Mouse (Mus musculus): ENCODE data around the gene Tubgcp2.

The Tubgcp2 gene

DNA sequence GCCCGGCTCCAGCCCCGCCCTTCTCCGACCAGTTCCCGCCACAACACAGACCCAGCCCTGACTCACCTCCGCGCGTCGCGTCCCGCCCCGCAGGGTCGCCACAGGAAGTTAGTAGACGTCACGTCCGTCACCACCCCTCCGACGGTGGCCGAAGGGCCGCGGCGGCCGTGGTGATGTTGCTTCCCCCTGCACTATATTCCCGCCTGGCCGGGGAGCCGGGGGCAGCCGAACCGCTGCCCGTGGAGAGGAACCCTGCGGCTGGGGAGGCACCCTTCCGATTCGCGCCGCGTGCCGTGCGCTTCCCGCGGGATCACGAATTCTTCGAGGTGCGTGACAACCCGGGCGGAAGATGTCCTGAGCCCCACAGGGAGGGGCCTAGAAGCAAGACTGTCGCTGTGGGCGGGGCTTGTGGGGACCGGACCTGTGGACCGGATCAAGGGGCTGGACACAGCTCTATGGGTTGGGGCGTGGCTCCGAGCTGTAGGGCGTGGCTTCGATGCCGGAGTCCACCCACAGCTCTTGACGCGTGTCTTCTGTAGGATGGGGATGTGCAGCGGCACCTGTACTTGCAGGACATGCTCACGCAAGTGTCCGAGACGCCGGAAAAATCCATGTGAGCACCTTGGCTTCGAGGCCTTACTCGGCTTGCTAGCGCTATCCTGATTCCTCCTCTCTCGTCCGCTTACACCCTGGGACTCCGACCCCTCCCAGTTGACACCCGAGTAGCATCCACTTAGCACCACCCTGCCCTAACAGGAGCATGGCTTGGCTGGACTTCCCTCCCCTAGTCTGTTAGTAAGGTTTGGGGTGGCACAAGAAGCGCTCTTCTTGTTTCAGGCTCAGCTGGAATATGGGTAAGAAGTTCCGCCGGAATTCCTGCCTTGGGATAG is at the start of gene Tubgcp2, which contains the start of gene Zfp511:
Gene Tubgcp2, minus strand, starts transcription at position 389 of the 890 bp plus-strand sequence.
Gene Zfp511, plus strand, starts transcription at position 111 of the 890 bp plus-strand sequence.
- DNase-seq (ENCODE audit: low spot score) = peak; percentile 84

DNA sequence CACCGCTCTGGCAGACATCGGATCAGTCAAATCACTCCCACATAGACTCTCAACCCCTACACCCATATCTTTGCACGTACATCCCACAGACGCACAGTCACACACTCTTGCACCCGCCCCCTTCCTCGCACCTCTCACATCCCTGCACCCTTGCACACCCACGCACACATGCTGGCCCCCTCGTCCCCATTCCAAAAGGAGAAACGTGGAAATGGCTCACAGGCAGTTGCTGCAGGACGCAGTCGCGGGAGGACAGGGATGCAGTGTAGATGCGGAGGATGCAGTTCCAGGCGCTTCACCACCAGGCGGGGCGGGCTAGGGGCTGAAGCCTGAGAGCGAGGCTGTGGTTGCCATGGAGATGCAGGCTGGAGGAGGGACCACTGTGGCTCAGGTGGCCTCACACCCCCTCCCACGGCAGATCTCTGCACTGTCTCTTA is 45.8 kb upstream of the Tubgcp2 start, which contains the start of gene Caly:
Gene Caly, minus strand, starts transcription at position 307 of the 437 bp plus-strand sequence.
- DNase-seq (ENCODE audit: low spot score) = no peak

DNA sequence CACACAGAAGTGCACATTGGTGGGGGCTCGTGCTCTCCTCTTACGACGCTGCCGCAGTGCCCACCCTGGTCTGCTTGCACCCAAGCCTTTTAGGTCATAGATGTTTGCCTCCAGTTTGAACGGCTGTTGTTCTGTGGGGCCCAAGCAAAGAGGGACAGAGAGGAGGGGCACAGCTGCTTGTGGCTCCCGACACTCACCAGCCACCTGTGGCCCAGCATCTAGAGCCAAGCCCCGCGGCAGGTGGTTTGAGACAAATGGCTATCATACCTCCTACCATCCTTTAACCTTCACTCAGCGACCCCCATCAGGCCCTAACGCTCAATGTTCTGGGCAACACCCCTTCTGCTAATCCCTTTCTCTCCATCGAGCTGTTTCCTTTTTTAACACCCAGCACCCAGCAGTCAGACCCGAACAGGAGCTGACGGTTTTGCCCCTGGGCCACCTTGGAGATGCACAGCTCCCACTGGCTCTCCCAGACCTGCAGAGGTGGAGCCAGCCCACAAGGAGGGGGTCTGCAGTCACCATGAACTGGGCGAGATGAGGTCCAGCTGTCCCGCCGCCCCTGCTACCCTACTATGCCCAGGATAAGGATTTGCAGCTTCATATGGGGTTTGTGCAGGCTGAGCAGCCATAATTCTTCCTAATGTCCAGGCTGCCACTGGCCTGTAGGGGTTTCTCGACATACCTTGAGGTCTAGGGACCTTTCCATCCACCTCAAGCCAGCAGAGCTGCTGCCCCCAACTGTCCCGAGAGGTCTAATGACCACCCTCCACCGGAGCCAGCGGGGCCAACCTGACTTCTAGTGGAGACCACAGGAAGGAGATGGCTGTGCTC is 45.2 kb upstream of the Tubgcp2 start:
- no peak for DNase-seq (ENCODE audit: low spot score)

DNA sequence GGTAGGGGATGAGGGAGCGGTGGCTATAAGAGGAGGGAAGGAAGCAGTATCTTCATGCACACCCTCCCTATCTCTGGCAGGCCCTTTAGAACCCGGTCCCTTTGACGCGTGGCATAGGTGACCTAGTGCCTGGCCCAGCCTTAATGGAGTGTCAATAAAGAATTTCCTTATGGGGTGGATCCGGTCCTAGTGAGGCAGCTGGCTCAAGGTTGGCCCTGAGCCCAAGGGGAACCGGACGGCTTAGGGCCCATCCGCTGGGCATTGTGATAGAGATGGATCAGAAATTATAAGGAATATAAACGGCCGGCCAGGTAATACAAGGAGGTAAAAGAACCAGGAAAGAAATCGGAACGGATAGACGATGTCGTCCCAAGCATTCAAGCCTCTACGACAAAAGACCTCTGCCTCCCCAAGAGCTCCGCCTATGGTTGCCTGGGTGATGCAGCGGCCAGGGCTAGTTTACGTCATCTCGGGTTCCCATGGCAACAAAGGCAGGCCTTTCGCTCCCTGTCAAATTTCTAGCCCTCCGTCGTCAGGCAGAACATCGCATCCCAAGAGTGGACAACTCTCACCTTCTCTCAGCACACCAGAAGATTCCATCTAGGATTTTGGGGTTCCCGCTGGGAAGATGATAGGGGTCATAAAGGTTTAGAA is 44.2 kb upstream of the Tubgcp2 start:
- DNase-seq (ENCODE audit: low spot score) = no peak

DNA sequence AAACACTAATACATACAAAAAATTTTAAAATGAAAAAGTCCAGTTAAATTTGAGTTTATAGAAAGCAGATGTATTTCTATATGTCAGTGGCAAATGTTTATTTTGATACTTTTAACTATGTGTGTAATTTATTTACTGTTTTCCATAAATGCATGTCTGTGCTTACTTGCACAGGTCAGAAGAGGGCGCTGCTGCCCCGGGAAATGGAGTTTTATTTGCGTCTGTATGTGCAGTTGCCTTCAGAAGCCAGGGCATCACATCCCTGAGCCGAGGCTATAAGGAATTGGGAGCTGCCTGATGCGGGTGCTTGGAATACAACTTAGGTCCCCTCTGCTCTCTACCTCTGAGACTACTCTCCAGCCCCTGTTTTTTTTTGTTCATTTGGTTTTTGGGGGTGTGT is 42.2 kb upstream of the Tubgcp2 start:
- DNase-seq (ENCODE audit: low spot score) = no peak

DNA sequence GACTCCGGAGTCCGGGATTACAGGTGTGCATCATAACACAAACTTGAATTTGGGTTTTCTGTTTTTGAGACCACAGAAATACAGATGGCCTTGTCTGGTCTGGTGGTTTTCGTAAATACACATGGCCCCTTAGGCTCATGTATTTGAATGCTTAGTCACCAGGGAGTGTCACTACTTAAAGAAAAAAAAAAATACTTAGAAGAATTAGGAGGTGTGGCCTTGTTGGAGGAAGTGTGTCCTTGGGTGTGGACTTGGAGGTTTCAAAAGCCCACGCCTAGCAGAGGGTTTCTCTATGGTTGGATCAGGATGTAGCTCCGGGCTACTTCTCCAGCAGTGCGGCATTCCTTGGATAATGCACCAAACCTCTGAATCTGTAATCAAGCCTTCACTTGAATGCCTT is 41.2 kb upstream of the Tubgcp2 start:
- no peak for DNase-seq (ENCODE audit: low spot score)

DNA sequence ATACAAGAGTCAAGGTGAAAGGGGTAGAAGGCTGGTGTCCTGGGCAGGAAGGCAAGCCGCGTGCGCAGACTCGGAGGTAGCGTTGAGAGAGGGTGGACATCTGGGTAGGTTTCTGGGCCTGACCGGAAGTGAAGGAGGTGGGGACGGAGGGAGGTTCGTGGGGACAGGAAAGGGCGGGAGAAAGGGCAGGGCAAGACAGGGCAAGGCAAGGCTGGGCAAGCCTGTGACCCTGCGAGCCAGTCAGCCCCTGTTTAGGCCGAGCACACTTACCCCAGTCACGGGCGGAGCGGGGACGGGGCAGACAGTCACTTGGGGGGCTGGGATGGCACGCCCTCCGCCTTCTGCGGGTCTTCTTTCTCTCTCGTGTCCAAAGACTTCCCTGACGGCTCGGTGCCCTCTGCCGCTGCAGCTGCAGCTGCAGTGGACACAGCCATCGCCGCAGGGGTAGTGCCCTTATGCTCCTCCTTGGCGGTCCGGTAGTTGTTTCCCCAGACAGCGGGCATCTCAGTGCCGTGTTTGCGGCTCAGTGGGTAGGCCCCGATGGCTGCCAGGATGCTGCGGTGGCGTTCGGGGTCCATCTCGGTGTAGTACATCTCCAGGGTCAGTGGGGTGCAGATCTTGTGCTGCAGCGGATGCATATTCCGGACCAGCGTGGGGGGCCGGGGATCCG is 33.7 kb upstream of the Tubgcp2 start:
- DNase-seq (ENCODE audit: low spot score) = no peak

DNA sequence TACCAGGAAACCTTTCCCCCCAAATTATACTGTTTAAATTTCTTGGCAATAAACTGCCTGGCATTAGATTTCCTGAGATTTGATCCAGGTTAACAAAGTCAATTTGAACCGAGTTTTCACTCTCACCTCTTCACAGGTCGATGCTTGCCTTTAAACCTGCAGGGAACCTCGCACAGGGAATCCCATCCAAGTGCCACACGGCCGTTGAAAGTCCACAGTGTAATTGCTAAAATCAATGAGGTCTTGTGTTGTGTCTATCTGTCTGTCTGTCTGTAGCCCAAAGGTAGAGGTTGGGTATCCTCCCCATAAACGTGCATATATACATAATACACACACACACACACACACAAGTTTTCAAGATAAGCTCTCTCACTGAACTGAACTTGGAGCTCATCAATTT is 30.9 kb upstream of the Tubgcp2 start:
- no peak for DNase-seq (ENCODE audit: low spot score)

DNA sequence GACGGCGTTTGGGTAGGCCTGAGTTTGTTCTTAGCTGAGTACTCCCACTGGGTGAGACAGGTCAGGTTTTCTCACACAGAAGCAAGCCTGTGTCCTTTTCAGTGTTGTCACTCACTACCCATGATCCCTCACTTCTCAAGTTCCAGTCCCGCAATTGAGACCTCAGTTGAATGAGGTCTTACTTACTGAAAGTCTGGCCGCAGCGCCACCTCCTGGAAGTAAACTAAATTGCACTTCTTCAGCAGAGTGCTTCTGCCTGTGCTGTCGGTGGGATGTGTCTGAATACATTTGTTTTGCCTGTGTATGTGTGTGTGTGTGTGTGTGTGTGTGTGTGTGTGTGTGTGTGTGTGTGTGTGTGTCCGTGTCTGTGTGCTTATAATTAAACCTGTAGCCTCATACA is 26.6 kb upstream of the Tubgcp2 start:
- DNase-seq (ENCODE audit: low spot score) = no peak

DNA sequence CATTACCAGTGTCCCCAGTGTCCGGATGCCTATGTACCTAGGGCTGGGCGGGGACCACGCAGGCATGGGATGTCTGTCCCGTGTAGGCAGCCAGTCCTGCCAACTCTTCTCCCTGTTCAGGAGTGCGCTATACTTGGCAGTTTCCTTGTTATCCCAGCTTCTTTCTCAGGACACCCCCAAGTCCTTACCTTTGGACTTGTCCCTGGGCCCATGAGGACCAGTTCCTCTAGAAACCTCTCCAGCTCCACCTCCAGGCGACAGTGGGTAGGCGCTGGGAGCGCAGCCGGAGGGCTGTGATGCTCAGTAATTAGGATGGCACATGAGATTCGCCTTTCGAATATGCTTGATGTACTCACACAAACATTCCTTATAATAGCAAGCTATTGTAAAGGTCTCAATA is 25.8 kb upstream of the Tubgcp2 start:
- DNase-seq (ENCODE audit: low spot score) = no peak

DNA sequence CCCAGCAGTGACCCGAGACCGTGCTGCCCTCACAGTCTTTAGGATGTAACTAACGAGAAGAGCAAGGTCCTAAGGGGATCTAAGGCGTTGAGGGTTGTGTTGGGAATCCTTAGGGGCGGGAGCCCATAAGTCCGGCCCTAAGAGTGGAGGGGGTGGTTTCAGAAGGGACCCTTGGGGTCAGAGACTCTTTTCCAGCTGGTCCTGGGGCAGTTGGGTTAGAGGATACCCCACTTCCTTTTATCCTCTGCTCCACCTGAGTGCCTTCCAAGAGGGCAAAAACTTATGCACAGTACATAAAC is 25.3 kb upstream of the Tubgcp2 start:
- DNase-seq (ENCODE audit: low spot score) = no peak

DNA sequence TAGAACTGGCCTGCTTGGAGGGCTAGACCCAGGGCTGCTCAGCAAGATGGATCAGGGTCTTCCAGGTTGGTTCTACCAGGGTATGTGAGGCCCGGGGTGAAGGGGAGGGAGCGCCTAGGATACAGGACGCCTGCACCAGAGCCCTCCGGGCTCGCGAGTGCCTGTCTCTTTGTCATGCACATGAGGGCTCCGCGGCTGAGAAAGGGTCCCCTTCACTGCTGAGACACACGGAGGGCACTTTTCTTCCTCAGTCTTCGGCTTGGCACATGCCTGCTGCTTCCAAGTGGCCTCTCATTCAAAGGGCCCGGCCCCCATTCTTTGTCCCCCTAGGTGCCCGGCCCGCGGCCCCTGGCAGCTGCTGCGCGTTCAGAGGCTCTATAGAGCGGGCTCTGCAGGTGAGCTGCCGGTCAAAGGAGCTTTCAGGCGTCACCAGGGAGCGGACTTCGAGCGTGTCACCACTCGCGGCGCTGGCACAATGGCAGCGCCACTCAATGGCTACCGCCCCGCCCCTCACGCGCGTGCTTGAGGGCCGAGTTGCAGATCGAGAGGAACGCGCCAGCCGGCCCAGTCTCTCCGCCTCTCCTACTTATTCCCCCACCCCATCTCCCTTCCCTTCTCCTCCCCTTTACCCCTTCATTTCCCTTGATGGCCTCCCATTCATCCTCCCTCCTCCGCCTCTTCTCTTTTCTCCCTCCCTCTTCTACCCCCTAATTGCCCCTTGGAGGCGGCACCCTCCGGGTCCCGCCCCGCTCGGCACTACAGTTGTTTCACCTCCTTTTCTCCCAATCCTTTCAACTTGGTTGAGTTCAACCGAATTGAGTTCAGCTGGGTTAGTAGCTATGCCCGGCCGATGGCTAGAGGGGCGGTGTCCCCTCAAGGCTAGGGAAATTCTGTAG is 24.7 kb upstream of the Tubgcp2 start:
- no peak for DNase-seq (ENCODE audit: low spot score)

DNA sequence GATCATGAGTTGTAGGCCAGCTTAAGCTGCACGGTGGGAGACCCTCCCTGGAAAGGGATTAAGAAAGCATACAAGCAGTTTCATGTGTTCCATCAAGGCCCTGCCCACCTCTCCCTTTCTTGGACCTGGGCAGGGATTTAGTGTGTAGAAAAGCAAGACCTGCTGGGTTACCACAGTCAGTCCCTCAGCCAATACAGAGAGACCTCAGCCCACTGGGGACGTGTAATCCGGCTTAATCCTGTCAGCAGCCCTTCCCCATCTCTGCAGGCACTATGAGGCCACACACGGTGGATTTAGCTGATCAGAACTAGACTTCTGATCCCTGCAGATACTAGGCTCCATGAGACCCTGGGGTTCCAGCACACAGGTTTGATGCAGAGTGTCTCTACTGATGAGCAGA is 23.1 kb upstream of the Tubgcp2 start:
- DNase-seq (ENCODE audit: low spot score) = no peak

DNA sequence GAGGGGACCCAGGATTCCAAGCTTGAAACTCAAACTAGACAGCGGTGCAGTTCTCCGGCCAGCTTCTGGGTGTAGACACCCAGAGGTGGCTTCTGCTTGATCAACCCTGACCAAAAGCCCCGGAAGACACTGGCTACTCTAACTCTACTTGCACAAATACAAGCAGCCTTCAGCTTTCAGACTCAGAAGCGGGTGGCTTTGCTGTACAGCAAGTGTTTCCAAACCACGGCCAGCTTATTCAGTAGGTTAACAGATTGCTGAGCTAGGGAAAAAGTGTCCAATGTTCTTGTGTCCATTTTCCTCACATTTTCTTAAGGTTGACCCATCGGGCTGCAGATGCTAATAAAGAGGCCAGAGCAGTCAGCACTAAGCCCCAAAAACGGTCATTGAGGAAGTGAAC is 22.1 kb upstream of the Tubgcp2 start:
- no peak for DNase-seq (ENCODE audit: low spot score)

DNA sequence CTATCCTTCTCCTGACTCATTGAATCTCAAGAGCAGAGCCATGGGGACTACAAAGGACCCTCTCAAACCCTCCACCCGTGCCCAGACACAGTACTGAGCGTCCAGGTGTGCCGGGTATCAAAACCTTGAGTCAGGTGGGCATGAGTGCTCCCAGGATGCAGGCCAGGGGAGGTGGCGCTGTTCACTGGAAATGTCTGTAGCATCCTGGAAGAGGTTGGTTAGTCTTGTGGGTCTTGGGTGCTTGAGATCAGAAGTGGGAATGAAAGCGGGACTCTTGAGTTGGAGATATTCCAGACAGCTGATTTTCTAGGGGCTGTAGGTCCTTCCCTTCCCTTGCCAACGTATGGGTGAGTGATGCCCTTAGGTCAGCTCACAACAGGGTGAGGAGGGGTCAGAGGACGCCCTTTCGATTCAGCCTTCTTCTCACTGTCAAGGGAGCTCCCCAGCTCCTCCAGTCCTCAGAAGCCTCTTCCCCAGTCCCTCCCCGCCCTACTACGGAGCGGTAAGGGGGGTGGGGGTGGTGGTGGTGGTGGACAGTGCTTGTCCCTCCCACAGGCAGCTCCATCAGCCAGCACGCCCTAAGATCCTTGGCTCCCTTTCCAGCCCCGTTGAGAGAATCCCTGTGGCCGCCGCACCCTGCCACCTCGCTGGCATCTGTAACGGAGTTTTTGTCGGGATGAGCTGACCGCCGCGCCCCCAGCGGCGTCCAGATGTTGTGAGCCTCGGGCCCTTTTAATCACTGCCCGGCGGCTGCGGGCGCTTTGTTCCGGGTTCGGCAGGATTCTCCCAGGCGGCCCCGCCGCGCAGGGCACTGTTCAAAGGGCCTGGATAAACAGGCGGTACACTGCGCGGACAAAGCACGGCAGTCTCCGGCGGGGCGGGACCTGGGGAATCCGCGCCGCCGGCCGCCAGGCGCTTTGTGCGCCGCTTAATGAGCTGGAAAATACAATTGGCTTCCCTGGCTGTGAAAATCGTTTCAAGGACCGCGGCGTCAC is 21.2 kb upstream of the Tubgcp2 start:
- DNase-seq (ENCODE audit: low spot score) = no peak

DNA sequence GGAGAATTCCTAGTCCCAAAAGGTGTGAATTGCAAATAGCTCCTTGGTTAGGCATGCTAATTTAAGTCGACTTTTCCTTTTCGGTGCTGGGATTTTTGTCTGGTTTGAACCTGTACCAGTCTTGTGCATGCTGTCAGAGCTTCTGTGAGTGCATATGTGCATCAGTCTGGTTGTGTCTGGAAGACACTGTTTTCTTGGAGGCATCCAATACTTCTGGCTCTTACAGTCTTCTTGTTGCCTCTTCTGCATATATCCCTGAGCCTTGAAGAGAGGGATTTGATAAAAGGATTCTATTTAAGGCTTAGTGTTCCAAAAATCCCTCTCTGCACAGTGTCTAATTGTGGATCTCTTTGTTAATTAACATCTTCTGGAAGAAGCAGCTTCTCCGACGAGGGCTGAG is 17.7 kb upstream of the Tubgcp2 start:
- DNase-seq (ENCODE audit: low spot score) = no peak

DNA sequence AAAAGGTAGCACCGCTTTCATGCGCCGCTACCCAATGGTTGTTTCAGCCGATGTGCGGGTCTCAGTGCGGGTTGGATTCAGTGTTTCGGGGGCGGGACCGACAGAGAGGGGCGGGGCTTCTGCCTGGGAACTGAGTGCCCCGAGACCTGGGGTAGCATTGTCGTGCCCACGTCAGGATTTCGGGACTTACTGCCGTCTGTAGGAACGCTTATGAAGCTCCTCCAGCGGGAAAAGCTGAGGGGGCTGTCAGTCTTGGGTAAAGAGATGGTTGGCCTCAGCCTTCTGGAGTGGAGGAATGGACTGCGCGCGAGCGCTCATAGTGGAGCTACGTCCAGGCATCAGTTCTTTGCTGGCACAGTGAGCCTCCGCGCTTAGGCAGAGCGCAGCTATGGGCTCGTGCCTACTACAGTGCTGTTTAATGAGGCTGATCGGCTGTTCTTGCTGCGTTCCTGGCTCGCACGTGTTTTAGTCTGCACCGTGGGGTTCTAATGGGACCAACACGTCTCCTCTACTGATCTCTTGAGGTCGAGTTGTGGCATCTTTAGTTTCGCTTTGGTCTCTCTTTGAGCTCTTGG is 12.7 kb upstream of the Tubgcp2 start:
- no peak for DNase-seq (ENCODE audit: low spot score)

DNA sequence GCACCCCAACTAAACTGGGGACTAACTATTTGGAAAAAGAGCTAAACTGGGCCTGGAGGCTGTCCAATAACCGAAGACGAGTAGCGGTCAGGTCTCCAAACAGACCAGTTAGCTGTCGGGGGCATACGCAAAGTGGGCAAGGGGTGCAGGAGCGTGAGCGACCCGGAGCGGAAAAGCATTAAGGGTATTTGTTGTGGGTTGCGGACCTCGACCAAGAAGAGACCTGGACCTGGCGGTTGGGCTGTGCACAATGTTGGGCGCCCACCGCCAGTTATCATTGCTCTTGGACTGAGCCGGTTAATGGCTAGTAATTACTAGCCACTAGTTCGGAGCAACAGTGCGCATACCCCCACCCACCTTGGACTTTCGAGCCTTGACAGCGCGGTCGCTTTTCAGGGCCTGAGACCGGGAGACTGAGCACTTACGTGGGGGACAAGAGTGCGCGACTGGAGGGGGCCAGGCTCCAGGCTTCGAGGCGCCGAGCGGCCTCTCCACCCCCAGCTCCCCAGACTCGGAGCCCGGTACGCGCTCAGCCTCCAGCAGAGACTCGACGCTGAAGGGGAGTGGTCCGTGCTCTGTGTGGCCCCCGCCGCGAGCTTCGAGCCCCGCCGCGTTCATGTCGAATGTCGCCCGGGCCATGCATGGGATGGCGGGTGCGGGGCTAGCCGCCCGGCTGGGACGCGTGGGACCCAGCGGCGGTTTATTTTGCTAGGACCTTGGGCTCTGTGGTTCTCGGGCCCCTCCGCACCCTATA is 12.1 kb upstream of the Tubgcp2 start, which contains the start of gene Msx3:
Gene Msx3, minus strand, starts transcription at position 729 of the 754 bp plus-strand sequence.
- DNase-seq (ENCODE audit: low spot score) = no peak

All from ovary, postnatal 10 days (tissue).